Mouse (Mus musculus) midbrain, postnatal 0 days (tissue): ENCODE results near the gene D11Wsu47e. TPM values are rescaled to one million over a fixed set of nuclear protein-coding genes. Genes with fewer than 3 reads are reported as not detected.
A peak's percentile ranks its signal among the peaks of the same experiment; 100 is the strongest.

Experiments
- ATAC-seq: fragments of 200-750 bp; cut with Nextera tagmentation; 2 replicates; pipeline ENCODE4 v1.8.0; 2017; ENCODE audit warnings: moderate number of reproducible peaks, mild to moderate bottlenecking, moderate TSS enrichment, moderate library complexity; ENCODE audit not compliant: low FRiP score
- DNase-seq: peaks from one replicate; pipeline ENCODE4 v3.0.0-alpha.2; 2015; ENCODE audit warnings: low spot score
- H3K27ac ChIP-seq: fragments of 300-500 bp; sonication (generic); 2 replicates; pipeline ENCODE4 v1.5.1; 2014; ENCODE audit warnings: low read depth, mild to moderate bottlenecking, low read length, mixed read lengths
- H3K27me3 ChIP-seq: fragments of 300-500 bp; sonication (generic); 2 replicates; pipeline ENCODE4 v1.6.1; 2014; ENCODE audit warnings: low read length, control low read depth, mixed read lengths; ENCODE audit not compliant: insufficient read depth
- H3K36me3 ChIP-seq: fragments of 300-500 bp; sonication (generic); 2 replicates; pipeline ENCODE4 v1.6.1; 2014; ENCODE audit warnings: low read length, control low read depth, mixed read lengths; ENCODE audit not compliant: insufficient read depth
- H3K4me1 ChIP-seq: fragments of 300-500 bp; sonication (generic); 2 replicates; pipeline ENCODE4 v1.6.1; 2014; ENCODE audit warnings: mild to moderate bottlenecking, control low read depth, antibody characterized with exemption, low read length, mixed read lengths; ENCODE audit not compliant: insufficient read depth
- H3K4me2 ChIP-seq: fragments of 300-500 bp; sonication (generic); 2 replicates; pipeline ENCODE4 v1.6.1; 2014; ENCODE audit warnings: low read depth, mild to moderate bottlenecking, low read length, mixed read lengths; ENCODE audit not compliant: poor library complexity, severe bottlenecking
- H3K4me3 ChIP-seq: fragments of 300-500 bp; sonication (generic); 2 replicates; pipeline ENCODE4 v1.5.1; 2014; ENCODE audit warnings: low read depth, mild to moderate bottlenecking, low read length, moderate library complexity
- H3K9ac ChIP-seq: fragments of 300-500 bp; sonication (generic); replicated peaks from 2 replicates; pipeline ENCODE4 v1.6.1; 2014; ENCODE audit warnings: mild to moderate bottlenecking, low read length, moderate library complexity, mixed read lengths; ENCODE audit not compliant: poor library complexity, severe bottlenecking
- H3K9me3 ChIP-seq: fragments of 300-500 bp; sonication (generic); 2 replicates; pipeline ENCODE4 v1.6.1; 2016; ENCODE audit warnings: low read length, control low read depth
- CTCF ChIP-seq: IDR thresholded peaks from 2 replicates; pipeline ENCODE4 v1.5.1; 2016; ENCODE audit warnings: antibody characterized with exemption, mild to moderate bottlenecking
- WGBS: fragments of 180-500 bp; shearing (Covaris S2); extraction: QIAGEN DNeasy Blood & Tissue Kit; methylation state at CpG from one replicate; pipeline ENCODE4 v1.1.7; 2014; 5-methylcytosine and 5-hydroxymethylcytosine counted together
- polyA plus RNA-seq: library from polyadenylated mRNA; unstranded; fragments of >200 nt; fragmentation: Nextera tagmentation; extraction: Ambion mirVana; gene quantifications from 2 replicates; pipeline ENCODE4 v1.2.1, GENCODE M21; 2015
- total RNA-seq: library from RNA; depleted of rRNA; stranded (reverse); fragments of >200 nt; gene quantifications from 2 replicates; pipeline ENCODE4 v1.2.3, GENCODE M21; 2014; rRNA removed

D11Wsu47e gene
- total RNA-seq, result 19.5 and 26.8 TPM in 2 replicates
- polyA plus RNA-seq, result 27.8 and 27.9 TPM in 2 replicates

GRCm38 (mm10) chr11:113683957-113684706 lies at the start of gene D11Wsu47e, which contains the start of gene Fam104a:
TSS of gene D11Wsu47e (plus strand) at chr11:113684412.
TSS of gene Fam104a (minus strand) at chr11:113684155.
- under 1% methylated on average over 68 of the region's 73 CpGs for WGBS
- peak within 1 kb of the TSS; percentile 92 for H3K27ac ChIP-seq
- ATAC-seq, result peak; percentile 94

GRCm38 (mm10) chr11:113634699-113635121 lies 49.5 kb upstream of the D11Wsu47e start:
- H3K4me2 ChIP-seq, result no peak overlapping the region
- no peak overlapping the region for H3K4me3 ChIP-seq
- no peaks in the 10 kb centered on the region for H3K4me1 ChIP-seq
- no peak for TF ChIP-seq CTCF
- DNase-seq, result peak; percentile 71
- H3K9me3 ChIP-seq, result no peaks in the 10 kb centered on the region
- WGBS, result 57% methylated on average over 10 of the region's 10 CpGs
- H3K36me3 ChIP-seq, result no peaks in the 10 kb centered on the region
- no peak for ATAC-seq
- no peak overlapping the region for H3K9ac ChIP-seq
- H3K27me3 ChIP-seq, result no peaks in the 10 kb centered on the region
- no peak overlapping the region for H3K27ac ChIP-seq

More at GRCm38 (mm10) chr11:113683957-113684706, at the start of gene D11Wsu47e, which contains the start of gene Fam104a:
- no peaks in the 10 kb centered on the region for H3K27me3 ChIP-seq
- H3K9me3 ChIP-seq, result no peaks in the 10 kb centered on the region
- H3K4me2 ChIP-seq, result peak within 1 kb of the TSS; percentile 97
- peak within 1 kb of the TSS; percentile 94 for H3K4me3 ChIP-seq
- peaks cover 15% of the 10 kb centered on the region for H3K36me3 ChIP-seq
- peak; percentile 97 for DNase-seq
- H3K9ac ChIP-seq, result peak within 1 kb of the TSS; percentile 92
- no peak for TF ChIP-seq CTCF
- peaks cover 12% of the 10 kb centered on the region for H3K4me1 ChIP-seq

- DNase-seq, result no peak
These were observed 45.5 kb upstream of the D11Wsu47e start for GRCm38 (mm10) chr11:113638680-113639079.

GRCm38 (mm10) chr11:113645181-113645580 lies 39.0 kb upstream of the D11Wsu47e start:
- peaks cover 5% of the 10 kb centered on the region; the same call in 1 of the 2 replicates for H3K4me1 ChIP-seq
- no peak overlapping the region for H3K4me3 ChIP-seq
- no peaks in the 10 kb centered on the region for H3K36me3 ChIP-seq
- no peaks in the 10 kb centered on the region for H3K9me3 ChIP-seq
- H3K4me2 ChIP-seq, result no peak overlapping the region
- no peaks in the 10 kb centered on the region for H3K27me3 ChIP-seq
- H3K27ac ChIP-seq, result no peak overlapping the region
- TF ChIP-seq CTCF, result peak; percentile 12; the same call in 1 of the 2 replicates
- no peak overlapping the region for H3K9ac ChIP-seq
- 82% methylated on average over 3 of the region's 3 CpGs for WGBS
- ATAC-seq (no peak), DNase-seq (no peak)

More at GRCm38 (mm10) chr11:113638680-113639079, 45.5 kb upstream of the D11Wsu47e start:
- no peak overlapping the region for H3K27ac ChIP-seq
- H3K9me3 ChIP-seq, result no peaks in the 10 kb centered on the region
- H3K36me3 ChIP-seq, result no peaks in the 10 kb centered on the region
- 93% methylated on average over 12 of the region's 12 CpGs for WGBS
- H3K4me3 ChIP-seq, result no peak overlapping the region
- no peak for ATAC-seq
- TF ChIP-seq CTCF, result no peak
- H3K4me2 ChIP-seq, result no peak overlapping the region
- H3K4me1 ChIP-seq, result no peaks in the 10 kb centered on the region
- no peaks in the 10 kb centered on the region for H3K27me3 ChIP-seq
- H3K9ac ChIP-seq, result no peak overlapping the region

- DNase-seq, result peak; percentile 81
- H3K4me3 ChIP-seq, result no peak overlapping the region
- no peak for ATAC-seq
- no peaks in the 10 kb centered on the region for H3K9me3 ChIP-seq
- WGBS, result 6% methylated on average over 15 of the region's 15 CpGs
- H3K4me1 ChIP-seq, result peaks cover 9% of the 10 kb centered on the region; the same call in 1 of the 2 replicates
- no peak overlapping the region for H3K27ac ChIP-seq
- no peaks in the 10 kb centered on the region for H3K27me3 ChIP-seq
- peak; percentile 88 for TF ChIP-seq CTCF
- peaks cover 15% of the 10 kb centered on the region for H3K36me3 ChIP-seq
- no peak overlapping the region for H3K9ac ChIP-seq
- H3K4me2 ChIP-seq, result no peak overlapping the region
These were observed 36.1 kb upstream of the D11Wsu47e start for GRCm38 (mm10) chr11:113648152-113648551.
